Mouse (Mus musculus): ENCODE measurements around the gene Elmod1. TPM values are rescaled to one million over a fixed set of nuclear protein-coding genes. Genes with fewer than 3 reads are reported as not detected.

The Elmod1 gene
- polyA plus RNA-seq, 1 experiment from 2014 or later: 1.4 TPM

DNA sequence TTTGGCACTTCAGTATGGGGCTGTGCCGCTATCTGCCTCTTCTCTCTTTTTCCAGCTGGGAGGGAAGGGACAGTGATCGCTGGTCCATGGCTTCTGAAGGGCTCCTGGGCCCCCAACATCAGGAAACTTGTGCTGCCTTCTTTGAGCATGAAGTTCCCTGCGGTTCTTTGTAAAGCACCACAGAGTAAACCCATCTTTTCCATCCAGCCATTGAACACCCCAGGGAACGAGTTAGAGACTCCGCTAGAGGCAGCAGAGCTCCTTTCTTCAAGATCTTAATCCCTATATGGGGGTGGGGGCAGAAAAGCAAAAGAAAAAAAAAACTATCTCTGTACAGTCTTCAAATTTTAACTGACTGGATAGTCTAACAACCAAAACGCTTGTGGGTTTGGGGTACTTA is 20.2 kb downstream of the Elmod1 start:
- Histone ChIP-seq H3K27me3 (ENCODE audit: low read depth, poor library complexity, severe bottlenecking) (no peaks in the 10 kb centered on the region), H3K4me1 (peaks cover 9% of the 10 kb centered on the region), H3K36me3 (no peaks in the 10 kb centered on the region), H3K27ac (replicated peaks) (peak overlapping the region; percentile 63; the same call in 1 of the 2 replicates), H3K4me3 (peak overlapping the region; percentile 26; the same call in 1 of the 2 replicates), H3K9me3 (replicated peaks) (no peaks in the 10 kb centered on the region)
- WGBS: 14% methylated on average over 6 of the region's 6 CpGs
- DNase-seq (ENCODE audit: low spot score): peak; percentile 13

DNA sequence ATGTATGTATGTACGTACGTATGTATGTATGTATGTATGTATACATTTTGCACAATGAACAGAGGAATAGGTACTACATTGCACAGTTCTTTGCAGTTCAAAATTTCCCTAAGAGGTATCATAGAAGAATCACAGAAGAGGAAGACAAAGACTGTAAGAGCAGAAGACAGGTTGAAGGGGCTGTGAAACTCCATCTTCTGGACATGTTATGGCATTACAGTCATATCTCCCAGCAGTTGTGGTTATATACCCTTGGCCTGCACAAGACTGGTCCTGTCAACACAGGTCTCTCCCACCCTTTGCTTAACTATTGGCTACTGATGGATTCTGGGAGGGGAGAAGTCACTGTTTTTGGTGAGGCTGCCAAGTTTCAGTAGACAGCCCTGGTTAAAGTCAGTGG is 27.6 kb downstream of the Elmod1 start:
- WGBS: 93% methylated on average over 2 of the region's 2 CpGs
- H3K4me3 ChIP-seq: no peak overlapping the region
- DNase-seq (ENCODE audit: low spot score): no peak
- H3K27ac ChIP-seq (replicated peaks): no peak overlapping the region
- H3K4me1 ChIP-seq: peaks cover 13% of the 10 kb centered on the region
- no peaks in the 10 kb centered on the region for H3K9me3 ChIP-seq (replicated peaks)
- H3K27me3 ChIP-seq (ENCODE audit: low read depth, poor library complexity, severe bottlenecking): no peaks in the 10 kb centered on the region
- no peaks in the 10 kb centered on the region for H3K36me3 ChIP-seq

DNA sequence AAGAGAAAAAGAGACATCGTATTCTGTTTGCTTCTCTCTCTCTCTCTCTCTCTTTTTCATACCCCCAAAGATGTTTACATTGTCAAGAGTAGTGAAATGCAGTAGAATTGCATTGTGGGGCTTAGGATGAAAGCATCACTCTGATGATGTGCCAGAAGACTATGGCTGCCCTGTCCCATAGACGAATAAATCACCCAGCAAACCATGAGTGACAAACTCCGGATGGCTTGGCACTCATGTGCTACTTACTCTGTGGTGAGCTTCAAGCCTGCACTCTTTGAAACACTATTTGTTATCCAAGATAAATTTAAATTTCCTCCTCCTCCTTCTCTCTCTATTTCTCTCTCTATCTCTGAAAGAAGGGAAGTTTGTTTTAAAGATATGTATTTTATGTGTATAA is 36.5 kb downstream of the Elmod1 start:
- Histone ChIP-seq H3K36me3 (no peaks in the 10 kb centered on the region), H3K27me3 (ENCODE audit: low read depth, poor library complexity, severe bottlenecking) (no peaks in the 10 kb centered on the region), H3K9me3 (replicated peaks) (no peaks in the 10 kb centered on the region), H3K4me3 (no peak overlapping the region), H3K27ac (replicated peaks) (no peak overlapping the region), H3K4me1 (peaks cover 15% of the 10 kb centered on the region)
- WGBS: 88% methylated on average over 3 of the region's 3 CpGs
- DNase-seq (ENCODE audit: low spot score): no peak

DNA sequence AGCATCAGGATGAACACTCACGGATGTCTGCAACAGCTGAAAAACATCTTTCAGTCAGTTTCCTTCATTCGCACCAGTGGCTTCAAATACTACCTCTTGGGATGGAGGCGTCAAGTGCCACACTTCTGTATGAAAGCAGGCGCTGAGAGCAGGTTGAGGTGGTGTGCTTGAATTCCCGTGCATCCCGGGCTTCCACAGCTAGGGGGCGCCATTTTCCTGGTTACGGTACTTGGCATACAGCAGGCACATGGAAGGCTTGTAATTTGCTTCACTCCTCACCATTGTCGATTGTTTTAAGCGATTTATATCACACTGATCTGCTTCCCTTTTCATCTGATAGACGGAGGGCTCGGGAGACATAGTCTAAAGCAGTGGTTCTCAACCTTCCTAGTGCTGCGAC is 40.9 kb downstream of the Elmod1 start:
- 68% methylated on average over 13 of the region's 13 CpGs for WGBS
- H3K27me3 ChIP-seq (ENCODE audit: low read depth, poor library complexity, severe bottlenecking): no peaks in the 10 kb centered on the region
- H3K36me3 ChIP-seq: no peaks in the 10 kb centered on the region
- H3K4me1 ChIP-seq: peaks cover 7% of the 10 kb centered on the region; the same call in 1 of the 2 replicates
- peak; percentile 47 for DNase-seq (ENCODE audit: low spot score)
- no peak overlapping the region for H3K27ac ChIP-seq (replicated peaks)
- no peaks in the 10 kb centered on the region for H3K9me3 ChIP-seq (replicated peaks)
- H3K4me3 ChIP-seq: no peak overlapping the region

DNA sequence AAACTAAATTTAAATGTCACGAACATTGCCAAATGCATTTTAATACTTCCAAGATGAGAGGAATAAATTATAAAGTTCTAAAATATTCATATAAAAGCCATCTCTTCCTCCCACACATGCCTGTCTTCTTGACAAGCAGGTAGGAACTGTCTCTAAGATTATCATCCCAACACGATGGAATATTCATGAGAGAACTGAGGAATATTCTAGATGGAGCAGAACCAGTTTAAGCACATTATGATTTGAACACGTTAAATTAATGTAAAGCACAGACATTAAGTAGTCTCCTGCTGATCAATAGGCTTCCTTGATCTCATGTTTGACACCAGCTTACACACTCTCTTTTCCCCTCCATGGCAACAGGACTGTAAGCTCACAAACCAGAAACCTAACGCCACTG is 41.7 kb downstream of the Elmod1 start:
- Histone ChIP-seq H3K4me3 (no peak overlapping the region), H3K4me1 (peaks cover 7% of the 10 kb centered on the region; the same call in 1 of the 2 replicates), H3K9me3 (replicated peaks) (no peaks in the 10 kb centered on the region), H3K27ac (replicated peaks) (no peak overlapping the region), H3K36me3 (no peaks in the 10 kb centered on the region), H3K27me3 (ENCODE audit: low read depth, poor library complexity, severe bottlenecking) (no peaks in the 10 kb centered on the region)
- 89% methylated on average over 4 of the region's 4 CpGs for WGBS
- no peak for DNase-seq (ENCODE audit: low spot score)

DNA sequence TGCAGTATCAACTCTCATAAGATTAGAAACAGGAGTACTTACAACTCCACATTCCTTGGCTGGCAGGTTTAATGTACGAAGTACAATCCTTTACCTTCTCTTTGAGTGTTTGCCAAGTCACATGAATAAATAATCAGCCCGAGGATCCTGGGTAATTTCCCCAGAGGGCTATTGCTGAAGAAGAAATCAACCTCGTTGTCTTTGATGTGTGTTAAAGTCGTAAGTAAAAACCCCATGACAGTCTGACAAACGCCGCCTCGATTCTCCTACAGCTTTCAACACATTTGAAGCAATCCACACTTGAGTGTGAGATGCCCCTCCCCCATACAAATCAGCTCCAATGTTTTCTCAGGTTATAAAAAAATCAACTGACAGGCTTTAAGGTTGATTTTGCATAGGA is 44.2 kb downstream of the Elmod1 start:
- no peak for DNase-seq (ENCODE audit: low spot score)
- Histone ChIP-seq H3K27ac (replicated peaks) (no peak overlapping the region), H3K36me3 (no peaks in the 10 kb centered on the region), H3K4me1 (peaks cover 4% of the 10 kb centered on the region; the same call in 1 of the 2 replicates), H3K9me3 (replicated peaks) (no peaks in the 10 kb centered on the region), H3K27me3 (ENCODE audit: low read depth, poor library complexity, severe bottlenecking) (no peaks in the 10 kb centered on the region), H3K4me3 (no peak overlapping the region)
- WGBS: 85% methylated on average over 7 of the region's 7 CpGs

DNA sequence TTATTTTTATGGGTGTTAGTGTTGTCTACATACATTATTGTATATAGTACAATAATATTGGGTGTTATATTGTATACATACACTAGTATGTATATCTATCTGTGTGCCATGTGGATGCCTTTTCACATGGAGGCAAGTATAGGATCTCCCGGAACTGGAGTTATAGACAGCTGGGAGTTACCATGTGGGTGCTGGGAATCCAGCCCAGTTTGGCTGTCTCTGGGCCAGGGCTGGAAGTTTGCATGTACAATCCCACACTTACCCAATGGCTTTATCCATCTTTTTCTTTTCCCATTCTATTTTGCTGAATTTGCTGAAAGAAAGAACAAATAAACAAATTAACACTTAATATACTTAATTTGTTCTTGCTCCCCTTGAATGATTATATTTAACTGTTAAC is 54.0 kb downstream of the Elmod1 start:
- DNase-seq (ENCODE audit: low spot score): no peak
- H3K36me3 ChIP-seq: 0 out of 2 replicates have a peak, but pooled peaks cover 3% of the 10 kb centered on the region
- H3K27ac ChIP-seq (replicated peaks): no peak overlapping the region
- no peaks in the 10 kb centered on the region for H3K4me1 ChIP-seq
- no peaks in the 10 kb centered on the region for H3K9me3 ChIP-seq (replicated peaks)
- WGBS: 93% methylated on average over 1 of the region's 1 CpGs
- no peaks in the 10 kb centered on the region for H3K27me3 ChIP-seq (ENCODE audit: low read depth, poor library complexity, severe bottlenecking)
- no peak overlapping the region for H3K4me3 ChIP-seq

DNA sequence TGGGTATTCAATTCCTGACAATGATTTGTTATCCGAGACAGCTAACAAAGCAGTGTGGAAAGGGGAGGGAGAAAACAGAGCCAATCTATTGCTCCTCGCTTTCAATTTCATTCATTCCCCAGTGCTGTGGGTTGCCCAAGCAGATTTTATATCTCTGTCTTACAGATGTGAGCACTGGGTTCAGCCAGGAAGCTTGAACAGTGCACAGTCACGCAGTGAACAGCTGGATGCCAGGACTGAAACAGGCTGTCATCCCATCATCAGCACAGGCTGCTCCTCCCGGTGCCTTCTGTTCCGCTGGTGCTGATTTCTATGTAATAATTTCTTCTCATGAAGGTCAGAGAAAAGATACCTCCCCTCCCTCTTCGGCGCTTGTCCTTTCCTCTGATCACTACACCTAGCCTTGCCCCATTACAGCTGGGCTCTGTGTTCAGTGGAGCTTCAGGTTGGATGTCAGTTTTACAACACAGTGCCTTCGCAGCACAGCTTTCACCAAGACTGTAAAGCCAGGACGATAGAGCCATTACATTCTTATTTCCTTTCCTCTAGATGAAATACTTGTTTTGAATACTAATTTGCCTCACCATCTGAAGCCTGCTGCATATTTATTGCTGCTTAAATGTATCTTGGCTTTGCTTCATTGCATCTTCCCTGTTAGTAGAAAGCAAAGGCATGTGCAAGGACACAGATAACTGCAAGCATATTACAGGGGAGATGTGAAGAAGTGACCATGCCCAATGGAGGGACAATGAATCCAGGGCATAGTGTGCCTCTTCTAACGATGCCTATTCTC is 59.0 kb downstream of the Elmod1 start:
- no peak for DNase-seq (ENCODE audit: low spot score)
- H3K27ac ChIP-seq (replicated peaks): no peak overlapping the region

DNA sequence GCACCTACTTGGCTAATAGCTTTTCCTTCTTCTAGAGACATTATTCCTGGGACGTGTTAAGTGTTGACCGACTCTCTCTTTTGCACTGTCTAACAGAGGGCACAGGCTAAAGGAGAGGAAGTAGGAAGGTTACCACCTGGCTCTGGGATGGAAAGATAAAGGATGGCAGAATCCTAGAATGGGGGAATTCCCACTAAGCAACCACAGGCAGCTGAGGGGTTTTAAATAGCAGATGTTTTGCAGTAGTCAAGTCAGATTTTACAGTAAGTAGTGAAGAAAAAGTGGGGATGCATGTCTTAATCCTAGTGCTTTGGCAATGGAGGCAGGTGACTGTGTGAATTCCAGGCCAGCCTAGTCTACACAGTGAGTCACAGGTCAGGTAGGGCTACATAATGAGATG is 64.3 kb downstream of the Elmod1 start:
- Histone ChIP-seq H3K9me3 (replicated peaks) (no peaks in the 10 kb centered on the region), H3K4me1 (no peaks in the 10 kb centered on the region), H3K27ac (replicated peaks) (no peak overlapping the region), H3K4me3 (no peak overlapping the region), H3K27me3 (ENCODE audit: low read depth, poor library complexity, severe bottlenecking) (no peaks in the 10 kb centered on the region), H3K36me3 (no peaks in the 10 kb centered on the region)
- 85% methylated on average over 2 of the region's 2 CpGs for WGBS
- DNase-seq (ENCODE audit: low spot score): no peak

More for the DNA sequence above, 59.0 kb downstream of the Elmod1 start:
- Histone ChIP-seq H3K4me1 (no peaks in the 10 kb centered on the region), H3K9me3 (replicated peaks) (no peaks in the 10 kb centered on the region), H3K27me3 (ENCODE audit: low read depth, poor library complexity, severe bottlenecking) (no peaks in the 10 kb centered on the region), H3K36me3 (0 out of 2 replicates have a peak, but pooled peaks cover 3% of the 10 kb centered on the region), H3K4me3 (no peak overlapping the region)
- 82% methylated on average over 10 of the region's 10 CpGs for WGBS

DNA sequence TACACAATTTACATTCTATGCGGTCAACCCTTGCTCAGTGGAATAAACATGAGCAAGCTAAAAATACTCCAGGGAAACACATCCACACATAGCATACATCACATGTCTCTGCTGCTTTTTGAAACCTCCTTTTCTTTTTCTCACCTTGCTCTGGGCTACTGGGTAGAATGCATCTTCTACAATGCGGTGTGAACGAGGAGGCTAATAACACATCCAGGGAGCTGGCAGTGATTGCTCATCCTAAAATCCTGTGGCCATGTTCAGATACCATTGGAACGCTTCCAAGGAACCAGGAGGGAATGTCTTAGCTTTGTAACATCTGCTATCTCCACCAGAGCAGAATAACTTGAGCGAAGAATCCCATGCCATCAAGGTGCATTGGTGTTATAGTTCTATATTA is 64.8 kb downstream of the Elmod1 start:
- H3K4me1 ChIP-seq: no peaks in the 10 kb centered on the region
- no peaks in the 10 kb centered on the region for H3K36me3 ChIP-seq
- DNase-seq (ENCODE audit: low spot score): no peak
- H3K27ac ChIP-seq (replicated peaks): no peak overlapping the region
- H3K27me3 ChIP-seq (ENCODE audit: low read depth, poor library complexity, severe bottlenecking): no peaks in the 10 kb centered on the region
- no peaks in the 10 kb centered on the region for H3K9me3 ChIP-seq (replicated peaks)
- 95% methylated on average over 5 of the region's 5 CpGs for WGBS
- no peak overlapping the region for H3K4me3 ChIP-seq

DNA sequence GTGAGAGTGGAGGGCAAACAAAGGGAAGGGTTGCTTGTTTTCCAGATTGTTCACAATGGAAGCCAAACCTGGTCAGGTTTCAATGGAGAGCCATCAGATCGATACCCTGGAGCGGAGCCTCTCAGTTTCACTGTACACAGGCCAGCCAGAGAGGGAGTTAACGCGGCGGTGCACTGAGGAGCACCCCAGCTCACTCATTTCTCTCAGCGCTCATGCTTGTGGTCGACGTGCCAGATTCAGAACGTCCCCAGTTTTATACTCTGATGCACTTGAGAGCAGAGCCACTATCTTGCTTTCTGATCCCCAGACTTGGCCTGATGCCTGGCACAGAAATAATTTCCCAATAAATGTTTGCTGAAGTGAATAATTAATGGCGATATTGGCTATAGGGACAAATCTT is 68.3 kb downstream of the Elmod1 start:
- Histone ChIP-seq H3K36me3 (no peaks in the 10 kb centered on the region), H3K9me3 (replicated peaks) (no peaks in the 10 kb centered on the region), H3K4me3 (no peak overlapping the region), H3K27me3 (ENCODE audit: low read depth, poor library complexity, severe bottlenecking) (no peaks in the 10 kb centered on the region), H3K27ac (replicated peaks) (no peak overlapping the region), H3K4me1 (no peaks in the 10 kb centered on the region)
- WGBS: 95% methylated on average over 10 of the region's 10 CpGs
- no peak for DNase-seq (ENCODE audit: low spot score)

DNA sequence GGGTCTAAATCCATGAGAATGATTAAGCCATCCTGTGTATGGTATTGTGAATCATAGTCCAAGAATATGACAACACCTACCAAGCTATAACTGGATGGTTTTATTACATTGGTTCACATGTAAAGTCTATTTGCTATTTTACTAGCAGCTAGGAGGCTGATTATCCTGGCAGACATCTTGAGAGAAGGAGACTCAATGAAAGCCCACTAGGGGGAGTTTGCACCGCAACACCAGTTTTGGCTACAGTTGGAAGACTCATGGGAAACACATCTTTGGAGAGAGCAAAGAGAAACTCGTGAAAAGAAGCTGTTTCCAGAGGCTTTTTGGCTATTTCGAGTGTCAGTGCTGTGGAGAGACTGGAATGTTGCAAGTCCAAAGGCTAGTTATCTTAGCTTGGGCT is 69.7 kb downstream of the Elmod1 start:
- Histone ChIP-seq H3K4me3 (no peak overlapping the region), H3K27ac (replicated peaks) (no peak overlapping the region), H3K36me3 (no peaks in the 10 kb centered on the region), H3K27me3 (ENCODE audit: low read depth, poor library complexity, severe bottlenecking) (no peaks in the 10 kb centered on the region), H3K9me3 (replicated peaks) (no peaks in the 10 kb centered on the region), H3K4me1 (no peaks in the 10 kb centered on the region)
- WGBS: 41% methylated on average over 3 of the region's 3 CpGs
- no peak for DNase-seq (ENCODE audit: low spot score)

DNA sequence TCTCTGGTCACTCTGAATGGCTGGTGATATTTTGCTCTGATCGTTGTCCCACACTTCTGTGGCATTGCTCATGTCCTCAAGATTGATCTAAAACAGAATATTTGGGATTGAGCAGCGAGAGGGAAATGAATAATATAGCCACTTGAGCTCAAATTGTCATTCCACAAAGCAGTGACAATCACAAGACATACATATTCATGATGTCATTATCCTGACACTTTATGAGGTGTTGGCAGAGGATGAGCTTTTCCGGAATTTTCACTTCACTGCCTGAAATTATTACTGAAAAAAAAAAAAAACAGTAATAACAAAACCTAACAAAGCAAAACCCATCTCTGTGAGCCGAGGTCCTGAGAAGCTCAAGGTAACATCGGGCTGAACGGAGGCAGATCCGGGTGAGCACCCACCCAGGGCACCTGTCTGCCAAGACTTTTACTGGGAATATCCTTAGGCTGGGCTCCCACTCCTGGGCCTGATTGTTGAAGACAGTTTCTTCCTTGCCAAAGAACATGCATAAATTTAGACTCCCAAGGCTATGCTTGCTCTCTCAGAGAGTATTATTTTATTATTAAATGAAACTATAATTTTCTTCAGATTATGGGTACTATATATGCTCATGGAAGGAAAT is 71.8 kb downstream of the Elmod1 start:
- H3K27me3 ChIP-seq (ENCODE audit: low read depth, poor library complexity, severe bottlenecking): no peaks in the 10 kb centered on the region
- H3K36me3 ChIP-seq: no peaks in the 10 kb centered on the region
- 94% methylated on average over 7 of the region's 7 CpGs for WGBS
- H3K27ac ChIP-seq (replicated peaks): no peak overlapping the region
- H3K4me3 ChIP-seq: no peak overlapping the region
- no peaks in the 10 kb centered on the region for H3K9me3 ChIP-seq (replicated peaks)
- H3K4me1 ChIP-seq: no peaks in the 10 kb centered on the region
- DNase-seq (ENCODE audit: low spot score): no peak
